ENCODE assay signal across 8 mouse cellular contexts in the genomic region with DNA sequence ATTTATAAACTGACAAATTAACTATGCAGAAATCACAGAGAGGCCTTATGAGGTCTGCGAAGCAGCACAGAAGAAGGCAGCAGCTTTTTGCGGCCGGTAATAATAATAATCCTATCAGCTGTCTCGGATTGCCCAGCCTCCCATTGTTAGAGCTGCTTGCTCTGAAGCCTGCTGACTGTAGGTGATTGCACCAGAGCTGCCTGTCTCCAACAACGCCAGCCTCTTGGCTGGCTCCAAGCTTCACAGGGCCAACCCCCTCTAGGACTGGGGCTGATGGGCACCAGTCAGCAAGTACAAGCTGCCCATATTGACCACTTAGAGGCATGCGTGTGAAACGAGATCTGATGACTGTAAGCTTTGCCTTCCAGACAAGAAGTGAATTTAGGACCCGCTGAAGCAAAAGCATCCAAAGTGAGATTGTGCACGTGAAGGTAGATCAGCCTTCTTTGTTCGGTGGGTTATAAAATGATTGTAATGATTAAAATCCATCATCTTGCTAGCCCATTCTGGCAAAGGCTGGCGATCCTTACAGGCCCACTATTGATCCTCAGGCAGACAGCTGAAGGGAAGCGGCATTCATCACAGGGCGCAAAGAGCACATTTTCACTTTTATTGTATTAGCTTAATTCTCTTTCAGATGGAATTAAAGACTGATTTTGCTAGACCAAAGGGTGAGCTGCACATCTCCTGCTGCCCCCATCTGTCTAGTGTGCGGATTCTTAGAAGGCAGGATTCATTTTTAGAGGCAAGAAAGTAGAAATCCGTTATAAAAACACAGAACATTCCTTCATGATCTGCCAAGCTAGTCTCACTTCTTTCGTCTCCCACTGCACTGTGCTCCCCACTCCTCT.
DNase-seq lines count a peak whose midpoint lies in the region; ATAC-seq and TF ChIP-seq lines count a peak whose summit lies in the region.

No protein-coding gene starts in this region.

- WGBS in embryonic facial prominence, embryonic 10.5 days, result 77% methylated on average over 16 of the region's 16 CpGs
- 17% methylated on average over 16 of the region's 16 CpGs for WGBS in hindbrain, embryonic 14.5 days
- 9% methylated on average over 16 of the region's 16 CpGs for WGBS in midbrain, postnatal 0 days

- H3K4me3 ChIP-seq in embryonic facial prominence, embryonic 10.5 days, result no peak overlapping the region
- no peak overlapping the region for H3K4me3 ChIP-seq in hindbrain, embryonic 14.5 days (replicated peaks; ENCODE audit: low read length)
- no peak overlapping the region for H3K4me3 ChIP-seq in midbrain, postnatal 0 days (ENCODE audit: low read depth, low read length)

- TF ChIP-seq CTCF in midbrain, postnatal 0 days (IDR thresholded peaks at IDR 0.05), result no peak

- peaks cover 25% of the 10 kb centered on the region for H3K4me1 ChIP-seq in embryonic facial prominence, embryonic 10.5 days
- H3K4me1 ChIP-seq in hindbrain, embryonic 14.5 days (replicated peaks; ENCODE audit: control insufficient read depth, insufficient read depth, low read length), result peaks cover 36% of the 10 kb centered on the region
- peaks cover 12% of the 10 kb centered on the region; the same call in 1 of the 2 replicates for H3K4me1 ChIP-seq in midbrain, postnatal 0 days (ENCODE audit: insufficient read depth, low read length)

- H3K9ac ChIP-seq in hindbrain, embryonic 14.5 days, result peak overlapping the region; percentile 51
- H3K9ac ChIP-seq in midbrain, postnatal 0 days (replicated peaks; ENCODE audit: low read length, poor library complexity, severe bottlenecking), result no peak overlapping the region

- peak overlapping the region; percentile 26; the same call in 1 of the 2 replicates for H3K4me2 ChIP-seq in hindbrain, embryonic 14.5 days (replicated peaks)
- H3K4me2 ChIP-seq in midbrain, postnatal 0 days (ENCODE audit: low read depth, low read length, poor library complexity, severe bottlenecking), result no peak overlapping the region

- no peaks in the 10 kb centered on the region for H3K36me3 ChIP-seq in embryonic facial prominence, embryonic 10.5 days (replicated peaks)
- no peaks in the 10 kb centered on the region for H3K36me3 ChIP-seq in hindbrain, embryonic 14.5 days (replicated peaks; ENCODE audit: control insufficient read depth, insufficient read depth)
- no peaks in the 10 kb centered on the region for H3K36me3 ChIP-seq in midbrain, postnatal 0 days (ENCODE audit: insufficient read depth, low read length)

- no peaks in the 10 kb centered on the region for H3K27me3 ChIP-seq in embryonic facial prominence, embryonic 10.5 days (replicated peaks; ENCODE audit: low read depth, poor library complexity, severe bottlenecking)
- no peaks in the 10 kb centered on the region for H3K27me3 ChIP-seq in hindbrain, embryonic 14.5 days (ENCODE audit: control insufficient read depth, insufficient read depth, low read length)
- H3K27me3 ChIP-seq in midbrain, postnatal 0 days (ENCODE audit: insufficient read depth, low read length), result no peaks in the 10 kb centered on the region

- DNase-seq in frontal cortex, postnatal 25 days (ENCODE audit: low spot score in 2 of 2), result no peak
- DNase-seq in embryonic facial prominence, embryonic 10.5 days (ENCODE audit: low spot score), result no peak
- DNase-seq in hindbrain, embryonic 14.5 days (ENCODE audit: low spot score), result peak; percentile 72
- peak; percentile 91 for DNase-seq in midbrain, postnatal 0 days (ENCODE audit: low spot score)
- no peak for DNase-seq in spleen, postnatal 36 days (ENCODE audit: low spot score in 2 of 2)
- DNase-seq in urinary bladder, adult 18-20 months (ENCODE audit: low spot score in 2 of 2), result no peak
- DNase-seq in urinary bladder, postnatal 25 days (ENCODE audit: low spot score), result no peak

- no peaks in the 10 kb centered on the region for H3K9me3 ChIP-seq in embryonic facial prominence, embryonic 10.5 days
- no peaks in the 10 kb centered on the region for H3K9me3 ChIP-seq in hindbrain, embryonic 14.5 days (ENCODE audit: control insufficient read depth, low read length)
- H3K9me3 ChIP-seq in midbrain, postnatal 0 days (ENCODE audit: low read length), result no peaks in the 10 kb centered on the region

- H3K27ac ChIP-seq in embryonic facial prominence, embryonic 10.5 days (replicated peaks), result peak overlapping the region; percentile 63
- H3K27ac ChIP-seq in hindbrain, embryonic 14.5 days, result peak overlapping the region; percentile 98
- H3K27ac ChIP-seq in midbrain, postnatal 0 days (ENCODE audit: low read depth, low read length), result peak overlapping the region; percentile 78

- peak; percentile 64 for ATAC-seq in frontal cortex, adult (ENCODE audit: low TSS enrichment)
- ATAC-seq in hindbrain, embryonic 14.5 days (ENCODE audit: low FRiP score), result peak; percentile 90
- peak; percentile 89 for ATAC-seq in midbrain, postnatal 0 days (ENCODE audit: low FRiP score)

Comparison
In these comparisons a context has a peak if more than half of its experiments do, and no peak if none do; other contexts are left out.
1. DNase-seq: peak in hindbrain, embryonic 14.5 days (single experiment) and midbrain, postnatal 0 days (single experiment); none in frontal cortex, postnatal 25 days (0 of 2), embryonic facial prominence, embryonic 10.5 days (single experiment), spleen, postnatal 36 days (0 of 2), urinary bladder, adult 18-20 months (0 of 2) and urinary bladder, postnatal 25 days (single experiment).
2. Peak in every context shown above with its lines, with median percentiles within 50 percentile points of each other: ATAC-seq and H3K27ac ChIP-seq.